Mouse (Mus musculus) testis, adult 2 months (tissue): Measurements from ENCODE around the gene Bfsp1.

ENCODE experiments used
- CTCF ChIP-seq: fragments of 200-500 bp; IDR thresholded peaks from 2 replicates; pipeline ENCODE4 v1.5.1; 2012; ENCODE audit warnings: low read depth, mild to moderate bottlenecking, inconsistent platforms, low read length, moderate library complexity; ENCODE audit not compliant: control insufficient read depth, insufficient read depth, insufficient replicate concordance
- POLR2A ChIP-seq: fragments of 200-500 bp; IDR thresholded peaks from 2 replicates; pipeline ENCODE4 v1.6.1; 2012; ENCODE audit warnings: low read depth, mild to moderate bottlenecking, inconsistent platforms, low read length, moderate library complexity; ENCODE audit not compliant: control insufficient read depth

- no peak for TF ChIP-seq CTCF
- TF ChIP-seq POLR2A, result no peak
These were observed 40.5 kb upstream of the Bfsp1 start for GRCm38 (mm10) chr2:143903376-143904045.
